12 mouse cellular contexts compared by ENCODE assay signal in genomic region chr15:73957448-73957847, GRCm38 (mm10).
DNase-seq lines count a peak whose midpoint lies in the region; ATAC-seq and TF ChIP-seq lines count a peak whose summit lies in the region.
"Had no signal": no experiment of that assay in that cellular context is flagged by ENCODE, and none has a peak within 500 bp of the region (broad histone marks: within the 10 kb centered on the region; RNA-seq: fewer than 3 reads in every experiment).

No protein-coding gene starts in this region.

- peak; percentile 66 for DNase-seq in hindbrain, embryonic 11.5 days (ENCODE audit: low spot score)
- peak; percentile 60 for DNase-seq in neural tube, embryonic 10.5 days (ENCODE audit: extremely low spot score, low spot score)
- DNase-seq in c-Kit-positive CD71-negative TER-119-negative erythroid progenitor cells, embryonic 14.5 days (ENCODE audit: low read depth): peak; percentile 6
- no peak for DNase-seq in cerebellum, adult 11-12 months
- DNase-seq: cerebellum, adult 9-10 months had no signal

- no peak overlapping the region for H3K9ac ChIP-seq in hindbrain, embryonic 11.5 days (ENCODE audit: low read depth, low read length)
- H3K9ac ChIP-seq in hindbrain, embryonic 13.5 days: no peak overlapping the region
- H3K9ac ChIP-seq in neural tube, embryonic 15.5 days (replicated peaks): no peak overlapping the region
- H3K9ac ChIP-seq: hindbrain, embryonic 14.5 days; liver, embryonic 14.5 days had no signal

- H3K36me3 ChIP-seq in hindbrain, embryonic 11.5 days (ENCODE audit: control insufficient read depth, insufficient read depth, low read length): no peaks in the 10 kb centered on the region
- no peaks in the 10 kb centered on the region for H3K36me3 ChIP-seq in hindbrain, embryonic 13.5 days
- no peaks in the 10 kb centered on the region for H3K36me3 ChIP-seq in neural tube, embryonic 15.5 days
- H3K36me3 ChIP-seq in myocyte (ENCODE audit: control insufficient read depth, insufficient read depth): no peaks in the 10 kb centered on the region

- no peaks in the 10 kb centered on the region for H3K9me3 ChIP-seq in hindbrain, embryonic 11.5 days (ENCODE audit: control insufficient read depth, low read length)
- no peaks in the 10 kb centered on the region for H3K9me3 ChIP-seq in hindbrain, embryonic 13.5 days
- H3K9me3 ChIP-seq in neural tube, embryonic 15.5 days (replicated peaks): no peaks in the 10 kb centered on the region

- no peaks in the 10 kb centered on the region for H3K27me3 ChIP-seq in hindbrain, embryonic 11.5 days (ENCODE audit: control insufficient read depth, insufficient read depth, low read length)
- 0 out of 2 replicates have a peak, but pooled peaks cover 10% of the 10 kb centered on the region for H3K27me3 ChIP-seq in hindbrain, embryonic 13.5 days
- 0 out of 2 replicates have a peak, but pooled peaks cover 4% of the 10 kb centered on the region for H3K27me3 ChIP-seq in neural tube, embryonic 15.5 days (replicated peaks)
- H3K27me3 ChIP-seq in myocyte (ENCODE audit: control insufficient read depth, insufficient read depth, insufficient read length): no peaks in the 10 kb centered on the region
- H3K27me3 ChIP-seq: CH12.LX had no signal

- H3K4me1 ChIP-seq in hindbrain, embryonic 11.5 days (replicated peaks; ENCODE audit: control insufficient read depth, insufficient read depth, low read length): no peaks in the 10 kb centered on the region
- H3K4me1 ChIP-seq in hindbrain, embryonic 13.5 days (replicated peaks): no peaks in the 10 kb centered on the region
- no peaks in the 10 kb centered on the region for H3K4me1 ChIP-seq in neural tube, embryonic 15.5 days

- no peak for ATAC-seq in hindbrain, embryonic 11.5 days (ENCODE audit: low FRiP score)
- ATAC-seq in hindbrain, embryonic 13.5 days (ENCODE audit: low FRiP score): no peak
- ATAC-seq in neural tube, embryonic 15.5 days (ENCODE audit: low FRiP score): no peak
- ATAC-seq in megakaryocyte progenitor cell, adult 5-6 weeks (replicated peaks; ENCODE audit: poor library complexity): no peak

- no peaks in the 10 kb centered on the region for H3K79me2 ChIP-seq in myocyte (ENCODE audit: control insufficient read depth, insufficient read depth)

- no peak overlapping the region for H3K4me3 ChIP-seq in hindbrain, embryonic 11.5 days (ENCODE audit: low read depth, low read length)
- H3K4me3 ChIP-seq in hindbrain, embryonic 13.5 days: no peak overlapping the region
- H3K4me3 ChIP-seq in neural tube, embryonic 15.5 days (replicated peaks): no peak overlapping the region
- H3K4me3 ChIP-seq in myocyte: no peak overlapping the region

- H3K27ac ChIP-seq in hindbrain, embryonic 11.5 days (ENCODE audit: low read depth, low read length): no peak overlapping the region
- no peak overlapping the region for H3K27ac ChIP-seq in hindbrain, embryonic 13.5 days
- no peak overlapping the region for H3K27ac ChIP-seq in neural tube, embryonic 15.5 days (replicated peaks)
- H3K27ac ChIP-seq: hindbrain, embryonic 14.5 days; liver, embryonic 14.5 days had no signal

- no peak overlapping the region for H3K4me2 ChIP-seq in hindbrain, embryonic 11.5 days (replicated peaks; ENCODE audit: low read depth, low read length)
- H3K4me2 ChIP-seq in hindbrain, embryonic 13.5 days: no peak overlapping the region
- H3K4me2 ChIP-seq in neural tube, embryonic 15.5 days: no peak overlapping the region
- H3K4me2 ChIP-seq in myocyte (ENCODE audit: low read depth): no peak overlapping the region
- H3K4me2 ChIP-seq: hindbrain, embryonic 14.5 days had no signal

- no peak for TF ChIP-seq POLR2A in myocyte (IDR thresholded peaks at IDR 0.05; ENCODE audit: insufficient read length, low read depth)

- WGBS in hindbrain, embryonic 11.5 days: 36% methylated on average over 6 of the region's 6 CpGs
- 32% methylated on average over 6 of the region's 6 CpGs for WGBS in hindbrain, embryonic 13.5 days
- WGBS in neural tube, embryonic 15.5 days: 40% methylated on average over 6 of the region's 6 CpGs

- H3ac ChIP-seq in myocyte (ENCODE audit: control insufficient read depth, insufficient read length): no peak overlapping the region

TF ChIP-seq in myocyte, 11 proteins besides CTCF, POLR2A, EP300 and RAD21:
- TF ChIP-seq REST (IDR thresholded peaks at IDR 0.05; ENCODE audit: insufficient read depth, insufficient read length): peak; percentile 78
- no peak for TF ChIP-seq CEBPB (IDR thresholded peaks at IDR 0.05; ENCODE audit: insufficient read depth, poor library complexity, severe bottlenecking)
- TF ChIP-seq POLR2AphosphoS2 (IDR thresholded peaks at IDR 0.05; ENCODE audit: insufficient read length, low read depth): no peak
